Mouse (Mus musculus) spleen, postnatal 36 days (tissue): Measurements from ENCODE around the gene Fmnl2.

ENCODE experiments used
- DNase-seq, 2 experiments: peaks; one replicate each; pipeline ENCODE4 v3.0.0; 2022; ENCODE audit warnings: low spot score in 2 of 2, mixed read lengths in 1 of 2

Fmnl2 gene

GRCm38 (mm10) chr2:52864635-52865034 lies 7.0 kb downstream of the Fmnl2 start:
- DNase-seq = no peak

DNA sequence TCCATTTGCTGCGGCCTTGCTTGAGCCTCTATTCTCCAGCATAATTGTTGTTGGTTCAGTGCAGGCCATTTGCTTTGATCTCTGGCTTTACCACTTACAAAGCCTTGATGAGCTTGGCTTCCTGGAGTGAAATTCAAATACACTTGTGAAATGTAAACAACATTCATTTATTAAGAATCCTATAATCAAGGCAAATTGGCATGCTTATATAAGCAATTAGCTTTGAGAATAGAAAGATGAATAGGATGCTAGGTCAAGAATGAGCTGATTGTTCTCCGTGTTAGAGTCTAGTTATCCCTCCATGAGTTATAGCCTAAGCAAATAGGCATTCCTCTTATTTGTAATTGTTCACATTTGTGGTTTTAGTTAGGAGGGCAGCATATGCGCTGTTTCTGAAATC lies 8.5 kb downstream of the Fmnl2 start:
- DNase-seq = no peak

DNA sequence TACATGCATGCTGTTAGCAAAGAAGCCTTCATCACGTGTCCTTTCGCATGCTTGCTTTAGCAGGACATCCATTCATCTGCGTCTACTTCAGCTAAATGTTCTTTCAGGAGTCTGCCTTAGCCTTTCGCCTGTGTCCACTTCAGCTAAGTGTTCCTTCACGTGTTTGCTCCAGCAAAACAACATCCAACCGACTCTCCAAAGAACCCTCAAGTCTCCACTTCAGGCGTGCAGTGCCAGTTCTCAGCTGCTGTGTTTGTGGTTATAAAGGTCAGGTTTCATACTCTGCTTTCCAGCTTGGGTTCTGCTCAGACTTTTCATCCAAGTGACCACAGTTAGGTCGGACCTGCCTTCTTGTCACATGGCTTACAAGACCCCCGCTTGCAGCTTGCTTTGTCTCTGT lies 10.1 kb downstream of the Fmnl2 start:
- DNase-seq = no peak

DNA sequence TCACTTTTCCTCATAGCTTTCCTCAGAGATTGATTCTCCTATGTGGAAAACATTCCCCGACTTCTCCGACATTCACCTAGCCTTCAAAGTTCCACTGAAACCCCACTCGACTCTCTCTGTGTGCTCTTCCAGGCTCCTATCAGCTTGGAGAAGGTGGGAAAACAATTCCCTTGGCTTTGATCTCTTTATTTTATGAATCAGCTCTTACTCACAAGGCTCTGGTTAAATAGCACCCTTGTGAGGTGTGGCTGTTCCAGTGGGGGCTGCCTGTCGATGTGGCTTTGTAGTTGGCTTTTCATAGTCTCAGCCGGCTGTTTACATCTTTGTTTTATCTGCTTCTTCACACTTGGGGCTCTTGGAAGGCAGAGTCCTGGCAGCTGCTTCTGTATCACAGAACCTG lies 10.5 kb downstream of the Fmnl2 start:
- no peak for DNase-seq

GRCm38 (mm10) chr2:52872636-52873035 lies 15.0 kb downstream of the Fmnl2 start:
- DNase-seq = no peak

DNA sequence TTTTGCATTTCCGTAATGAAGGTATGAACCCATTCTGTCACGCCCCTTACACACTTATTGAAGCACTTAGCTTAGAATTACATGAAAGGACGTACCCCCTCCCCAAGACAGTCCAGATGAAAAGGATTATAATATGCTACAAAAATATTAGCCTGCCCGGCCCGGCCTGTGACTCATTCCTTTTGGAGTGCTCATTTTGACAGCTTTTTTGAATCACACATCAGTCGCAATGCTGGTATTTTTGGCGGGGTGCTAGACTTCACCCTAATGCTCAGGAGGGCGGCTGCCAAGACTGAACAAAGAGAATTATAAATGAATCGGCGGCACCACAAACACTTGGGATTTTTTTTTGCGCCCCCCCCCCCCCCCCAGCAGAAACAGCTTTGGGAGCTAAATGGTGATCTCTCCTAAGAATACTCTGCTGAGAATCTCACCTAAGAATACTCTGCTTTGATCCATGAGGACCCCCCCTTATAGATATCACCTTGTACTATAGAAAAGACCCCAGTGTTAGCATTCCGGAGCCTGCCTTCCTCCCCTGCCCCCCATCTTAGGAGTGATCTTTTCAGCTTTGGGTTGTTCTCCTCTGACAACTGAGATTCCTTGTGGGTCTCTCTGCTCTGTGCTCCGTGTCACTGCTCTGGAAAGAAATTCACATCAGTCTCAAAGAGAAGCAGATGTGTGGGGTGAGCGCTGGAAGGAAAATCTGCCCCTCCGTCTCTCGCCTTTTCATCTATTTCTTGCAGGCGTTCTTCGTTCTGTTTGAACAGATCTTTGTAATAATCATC lies 15.8 kb downstream of the Fmnl2 start:
- no peak for DNase-seq

- DNase-seq = no peak
Measured at GRCm38 (mm10) chr2:52874721-52875120, 17.1 kb downstream of the Fmnl2 start.

GRCm38 (mm10) chr2:52875801-52876200 lies 18.1 kb downstream of the Fmnl2 start:
- DNase-seq = no peak

GRCm38 (mm10) chr2:52883401-52883800 lies 25.7 kb downstream of the Fmnl2 start:
- no peak for DNase-seq

DNA sequence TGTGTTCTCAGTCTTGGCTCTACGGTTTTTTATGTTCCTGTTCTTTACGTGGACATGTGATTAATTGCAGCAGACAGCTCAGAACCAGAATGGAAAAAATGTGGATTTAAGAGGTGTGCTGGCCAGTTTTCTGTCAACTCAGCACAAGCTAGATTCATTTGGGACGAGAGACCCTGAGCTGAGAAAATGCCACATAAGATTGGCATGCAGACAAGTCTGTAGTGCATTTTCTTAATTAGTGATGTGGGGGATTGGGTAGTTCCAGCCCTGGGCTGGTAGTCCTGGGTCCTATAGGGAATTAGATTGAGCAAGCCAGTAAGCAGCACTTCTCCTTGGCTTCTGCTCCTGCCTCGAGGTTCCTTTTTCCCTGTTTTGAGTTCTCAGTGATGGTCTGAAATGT lies 26.4 kb downstream of the Fmnl2 start:
- DNase-seq = no peak

DNA sequence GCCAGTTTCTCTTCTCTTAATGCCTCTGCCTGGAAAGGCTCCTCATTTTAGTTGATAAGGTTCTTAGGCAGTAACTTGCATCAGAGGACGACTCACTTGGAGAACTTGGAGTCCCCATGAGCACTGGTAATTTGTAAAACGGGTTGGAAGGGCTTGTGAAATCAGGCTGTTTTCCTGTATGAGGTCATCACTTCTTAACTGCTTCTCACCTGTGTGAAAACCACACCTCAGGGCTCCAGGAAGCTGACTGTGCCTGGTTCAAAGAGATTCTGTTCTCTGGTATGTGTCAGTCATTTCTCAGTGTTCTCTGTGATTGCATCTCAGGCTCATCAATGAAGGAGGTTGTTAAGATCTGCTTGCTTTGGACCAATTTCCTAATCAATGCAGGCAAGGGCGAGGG lies 27.4 kb downstream of the Fmnl2 start:
- no peak for DNase-seq

DNA sequence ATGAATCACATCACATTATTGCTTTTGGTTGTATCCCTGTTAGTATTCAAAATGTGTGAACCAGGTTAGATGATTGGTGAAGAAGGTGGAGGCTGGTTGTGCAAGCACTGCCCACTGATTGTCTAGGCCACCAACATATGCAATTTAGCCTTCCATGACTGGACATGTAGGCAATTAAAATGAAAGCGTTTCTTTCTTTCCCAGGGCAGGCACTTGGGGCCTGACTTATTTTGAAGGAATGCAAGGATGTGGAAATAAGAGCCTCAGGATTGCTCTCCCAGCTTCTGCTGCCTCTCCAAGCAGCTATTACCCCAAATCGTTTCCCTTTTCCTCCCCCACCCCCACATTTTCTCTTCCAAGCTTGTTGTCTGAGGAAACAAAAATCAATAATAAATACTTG lies 29.6 kb downstream of the Fmnl2 start:
- no peak for DNase-seq

GRCm38 (mm10) chr2:52891115-52891514 lies 33.5 kb downstream of the Fmnl2 start:
- DNase-seq = no peak

- no peak for DNase-seq
Measured at GRCm38 (mm10) chr2:52891744-52892143, 34.1 kb downstream of the Fmnl2 start.

DNA sequence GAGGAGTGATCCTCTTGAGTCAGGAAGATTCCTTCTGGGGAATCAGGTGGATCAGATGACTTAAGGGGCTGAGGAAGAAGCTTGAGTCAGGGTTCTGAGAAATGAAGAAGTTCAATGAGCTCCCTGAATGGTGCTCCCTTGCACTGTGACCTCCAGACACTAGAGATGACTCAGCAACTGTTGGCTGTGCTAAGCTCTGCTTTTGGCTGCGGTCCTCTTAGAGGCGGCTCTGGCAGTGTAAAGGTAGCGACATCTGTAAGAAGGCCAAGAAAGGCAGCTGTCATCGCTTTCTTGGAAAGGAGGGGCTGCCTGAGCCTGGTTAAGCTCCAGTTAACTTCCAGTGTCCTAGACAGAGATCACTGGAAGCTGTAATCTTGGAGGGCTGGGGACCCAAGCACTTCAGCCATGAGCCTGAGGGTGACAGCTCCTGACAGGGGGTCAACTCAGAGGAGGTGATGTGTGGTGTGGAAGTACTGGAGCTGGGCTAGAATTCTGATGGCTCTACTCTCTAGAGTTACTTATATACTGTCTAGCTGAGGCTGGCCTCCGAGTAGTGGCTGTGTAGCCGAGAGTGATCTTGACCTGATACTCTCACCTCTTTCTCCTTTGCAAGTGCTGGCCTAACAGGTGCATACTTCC lies 37.4 kb downstream of the Fmnl2 start:
- peak; percentile 3 to 16 for DNase-seq

DNA sequence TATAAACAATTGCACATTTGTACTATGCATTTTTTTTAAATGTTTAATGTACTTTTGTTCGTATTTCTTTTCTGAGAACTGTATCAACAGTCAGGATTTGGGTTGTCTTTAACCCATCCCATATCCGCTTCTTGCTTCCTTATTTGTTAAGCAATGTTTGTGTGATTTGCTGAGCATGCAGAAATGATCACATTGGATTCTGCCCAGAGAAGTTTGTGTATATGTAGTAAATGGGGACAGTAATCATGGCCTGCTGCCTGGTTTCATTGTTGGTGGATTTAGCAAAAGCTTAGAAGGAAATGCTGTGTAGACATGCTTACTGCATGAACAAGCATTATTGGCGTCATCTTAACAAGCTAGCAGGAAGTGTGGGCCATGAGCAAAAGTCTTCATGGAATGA lies 39.3 kb downstream of the Fmnl2 start:
- DNase-seq = peak in 1 of 2 experiments; percentile 18

- no peak for DNase-seq
Measured at GRCm38 (mm10) chr2:52900780-52901179, 43.1 kb downstream of the Fmnl2 start.

- no peak for DNase-seq
Measured at GRCm38 (mm10) chr2:52901300-52902013, 43.8 kb downstream of the Fmnl2 start.

DNA sequence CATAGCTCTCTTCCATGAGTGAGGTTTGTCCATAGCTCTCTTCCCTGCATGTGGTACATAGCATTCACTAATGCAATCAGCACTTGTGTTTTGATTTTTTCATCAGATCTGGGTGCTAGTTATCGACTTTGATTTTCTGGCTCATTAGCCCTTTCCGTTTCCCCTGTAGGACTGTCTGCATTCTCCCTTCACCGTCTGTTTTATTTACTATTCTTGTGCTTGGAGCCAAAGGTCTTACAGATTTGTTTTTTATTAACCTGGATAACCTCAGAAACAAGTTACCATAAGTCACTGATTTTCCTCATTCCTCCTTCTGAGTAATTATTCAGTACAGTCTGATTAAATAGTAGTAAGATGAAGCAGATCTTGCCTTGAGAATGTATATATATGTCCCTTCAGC lies 44.8 kb downstream of the Fmnl2 start:
- DNase-seq = no peak

GRCm38 (mm10) chr2:52903228-52903963 lies 45.7 kb downstream of the Fmnl2 start:
- no peak for DNase-seq

GRCm38 (mm10) chr2:52904526-52904925 lies 46.9 kb downstream of the Fmnl2 start:
- DNase-seq = no peak

DNA sequence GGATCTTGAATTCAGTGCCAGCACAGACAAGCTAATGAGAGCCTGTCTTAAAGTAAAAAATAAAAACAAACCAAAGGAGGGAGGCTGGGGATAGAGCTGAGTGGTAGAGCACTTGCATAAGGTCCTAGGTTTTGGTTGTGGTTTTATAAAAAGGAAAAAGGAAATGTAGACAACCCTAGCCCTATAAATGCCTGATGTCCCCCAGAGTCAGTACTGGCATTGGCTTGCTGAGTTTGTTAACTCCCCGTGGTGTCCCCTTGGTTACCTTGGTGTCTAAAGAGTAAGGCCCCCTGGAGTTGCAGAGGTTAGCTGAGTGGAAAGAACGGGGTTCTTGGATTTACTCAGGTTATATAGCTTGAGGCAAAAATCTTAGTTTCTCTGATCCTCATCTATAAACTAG lies 55.7 kb downstream of the Fmnl2 start:
- DNase-seq = no peak
